Mouse (Mus musculus): ENCODE measurements at regions not wholly inside any gene's neighbourhood (a gene's known extent, or its start where the extent isn't known, plus 50 kb on each side); places are given as distances from the start of the nearest gene placed in this dataset.

GRCm38 (mm10) chr14:94691176-94691575 lies 800.7 kb upstream of the Pcdh9 start:
- in situ Hi-C loops (cut with MboI, MseI), result loop anchor here (25.0 kb wide), 1 partner anchor 1796 kb away; no protein-coding TSS in a partner anchor

- in situ Hi-C loops (cut with MboI, MseI), result loop anchor here (25.0 kb wide), 1 partner anchor 1810 kb away; no protein-coding TSS in a partner anchor
Measured at GRCm38 (mm10) chr14:94677716-94678115, 787.2 kb upstream of the Pcdh9 start.

- in situ Hi-C loops (cut with MboI, MseI), result no loop called here
Measured at GRCm38 (mm10) chr14:94653625-94654024, 763.1 kb upstream of the Pcdh9 start.

GRCm38 (mm10) chr14:94615006-94615405 lies 724.5 kb upstream of the Pcdh9 start:
- in situ Hi-C loops (cut with MboI, MseI), result no loop called here
